Mouse (Mus musculus) erythroblast, embryonic 14.5 days (primary cell): ENCODE results near the gene Gdap1l1.

Source experiments
- GATA1 ChIP-seq: IDR thresholded peaks from 2 replicates; pipeline ENCODE4 v1.6.1; 2012; ENCODE audit warnings: low read length, inconsistent platforms, mixed read lengths
- TAL1 ChIP-seq: IDR thresholded peaks from 3 replicates; pipeline ENCODE4 v1.6.1; 2012; ENCODE audit warnings: low read length, inconsistent platforms, mixed read lengths

GRCm38 (mm10) chr2:163449276-163449675, 11.0 kb downstream of the Gdap1l1 start:
- TF ChIP-seq GATA1 (no peak), TAL1 (no peak)
